Mouse (Mus musculus) left cerebral cortex, adult 9 months (tissue): ENCODE measurements around the gene Kif16b.

Experiments used
- DNase-seq, 2 experiments: peaks; one replicate each; pipeline ENCODE4 v3.0.0; 2022; ENCODE audit warnings: low spot score in 2 of 2

The Kif16b gene

DNA sequence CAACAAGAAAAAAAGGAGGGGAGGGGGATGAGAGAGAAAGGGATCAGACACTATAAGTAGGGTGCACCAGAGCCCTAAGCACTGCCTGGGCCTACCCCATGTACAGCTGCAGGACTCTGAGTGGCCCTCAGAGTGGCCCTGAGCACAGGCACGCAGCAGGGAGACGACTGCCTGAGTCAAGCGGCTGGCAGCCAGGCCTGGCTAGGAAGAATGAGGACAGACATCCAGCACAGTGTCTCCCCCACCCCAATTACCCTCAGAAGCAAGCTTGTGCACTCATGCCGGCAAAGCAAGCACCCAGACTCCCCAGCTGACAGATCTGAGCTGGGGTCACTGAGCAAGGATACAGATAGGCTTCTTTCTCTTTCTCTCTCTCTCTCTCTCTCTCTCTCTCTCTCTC lies 25.4 kb downstream of the Kif16b start:
- DNase-seq, result no peak

DNA sequence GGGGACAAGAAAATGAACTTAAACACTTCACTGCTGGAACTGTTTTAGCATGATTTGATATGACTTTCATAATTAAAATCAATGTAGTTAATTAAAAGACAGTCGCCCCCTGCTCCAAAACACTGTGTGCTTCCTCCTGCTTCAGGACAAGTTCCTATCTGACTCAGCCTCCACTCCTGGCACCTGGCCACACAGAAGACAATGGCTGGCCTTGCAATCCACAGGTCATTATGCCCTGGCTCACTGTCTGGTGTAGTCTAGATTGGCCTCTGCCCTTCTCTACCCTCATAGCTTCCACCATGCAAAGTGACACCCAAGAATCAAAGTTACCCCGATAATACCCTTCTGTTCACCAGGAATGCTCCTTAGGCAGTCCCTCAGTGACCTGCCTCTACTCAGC lies 26.8 kb downstream of the Kif16b start:
- no peak for DNase-seq

DNA sequence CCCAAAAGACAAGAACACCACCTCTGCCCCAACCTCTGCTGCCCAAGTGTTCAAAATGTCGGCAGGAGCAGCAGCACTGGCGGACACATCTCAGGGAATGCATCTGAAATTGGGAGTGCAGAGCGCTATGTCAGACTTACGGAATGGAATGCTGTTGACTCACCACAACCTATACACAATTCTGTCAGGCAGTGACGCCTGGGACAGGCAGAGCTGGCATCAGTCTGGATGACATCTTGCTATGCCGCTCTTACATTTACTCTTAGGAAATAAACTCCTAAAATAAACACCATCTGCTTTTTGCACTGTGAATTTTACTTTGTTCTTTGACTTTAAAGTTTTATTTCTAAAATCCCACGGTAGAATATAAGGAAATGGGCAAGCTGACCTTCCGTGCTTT lies 31.3 kb downstream of the Kif16b start:
- no peak for DNase-seq

DNA sequence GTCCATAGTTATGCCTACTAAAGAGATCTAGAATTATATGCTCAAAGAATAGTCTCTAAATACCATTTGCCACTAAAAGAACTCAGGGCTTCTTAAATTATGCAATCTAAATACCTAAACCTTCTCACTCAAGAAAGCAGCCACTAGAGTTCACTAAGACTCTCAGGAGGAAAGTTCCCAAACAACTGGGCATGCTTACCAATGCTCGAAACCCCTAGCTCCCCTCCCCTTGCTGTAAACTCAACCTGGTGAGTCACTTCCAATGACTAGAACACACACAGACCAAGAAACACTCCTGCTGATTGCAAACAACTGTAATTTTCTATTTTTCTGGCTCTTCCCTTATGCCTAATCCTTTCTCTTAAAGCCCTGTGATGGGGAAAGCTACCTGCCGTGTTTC lies 33.9 kb downstream of the Kif16b start:
- DNase-seq, result no peak

DNA sequence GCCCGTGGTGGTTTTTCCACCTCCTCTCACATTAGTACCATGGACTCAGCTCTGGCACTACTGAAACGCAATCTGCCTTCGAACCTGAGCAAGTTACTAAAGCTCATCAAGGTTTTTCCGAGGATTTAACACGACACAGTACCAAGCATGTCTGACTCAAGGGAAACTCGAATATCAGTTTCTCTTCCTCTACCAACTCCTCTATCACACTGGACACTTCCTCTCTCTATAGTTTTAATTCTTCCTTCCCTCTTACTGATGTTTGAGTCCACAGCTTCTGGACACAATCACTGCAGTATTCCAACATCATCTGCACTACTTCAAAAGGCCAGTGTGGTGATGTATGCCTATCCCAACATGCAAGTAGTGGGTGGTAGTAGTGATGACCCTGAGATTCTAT lies 40.3 kb downstream of the Kif16b start:
- no peak for DNase-seq

DNA sequence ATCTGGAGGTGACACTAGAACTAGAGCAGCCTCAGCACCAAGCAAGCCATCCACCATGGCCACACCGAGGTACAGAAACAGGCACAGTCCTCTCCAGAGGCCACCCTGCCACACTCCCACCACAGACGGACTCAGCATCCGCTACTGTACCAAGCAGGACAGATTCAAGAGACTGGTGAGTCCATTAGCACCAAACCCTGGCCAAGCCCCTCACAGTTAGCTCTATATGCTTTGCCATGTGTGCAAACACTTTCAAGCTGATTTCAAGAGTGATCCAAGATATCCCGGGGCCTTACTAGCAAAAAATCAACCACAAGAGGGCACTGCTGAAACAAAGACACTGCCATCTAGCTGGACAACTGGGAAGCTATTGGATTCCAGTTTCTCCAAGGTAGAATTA lies 41.9 kb downstream of the Kif16b start:
- DNase-seq, result peak in 1 of 2 experiments; percentile 77

DNA sequence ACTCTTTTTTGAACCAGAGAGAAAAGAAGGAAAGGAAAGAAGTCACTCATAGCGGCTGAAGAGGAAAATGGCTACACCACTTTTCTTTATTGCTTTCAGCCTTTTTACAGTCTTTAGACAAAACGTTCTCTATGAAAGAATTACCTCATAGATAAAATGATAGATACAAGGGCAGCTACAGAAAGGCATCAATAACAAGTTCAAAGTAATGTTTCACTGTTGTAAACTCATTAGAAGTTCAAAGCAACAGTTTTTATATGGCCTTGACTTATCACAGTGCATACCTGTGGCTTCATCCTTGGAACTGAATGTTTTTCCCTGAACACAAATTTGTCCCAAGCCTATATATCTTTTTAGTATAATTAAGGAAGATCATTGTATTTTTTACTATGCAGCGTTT lies 62.6 kb downstream of the Kif16b start:
- no peak for DNase-seq

DNA sequence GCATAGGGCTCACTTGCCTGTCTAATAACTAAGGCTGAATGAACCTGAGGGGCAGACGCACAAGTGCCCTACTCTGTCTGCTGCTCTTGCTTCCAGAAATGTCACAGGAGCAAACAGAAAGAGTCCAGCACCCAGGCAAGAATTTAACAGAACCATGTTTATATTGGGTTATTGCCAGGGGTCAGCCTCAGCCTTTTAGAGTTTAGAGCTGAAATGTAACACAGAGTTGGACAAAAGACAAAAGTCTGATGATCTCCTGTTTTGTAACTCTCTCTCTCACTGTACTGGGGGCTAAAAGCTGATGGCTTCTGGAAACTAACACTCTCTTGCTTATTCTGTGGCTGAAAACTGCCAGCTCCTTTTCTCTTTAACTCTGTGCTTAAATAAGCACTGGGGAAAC lies 63.2 kb downstream of the Kif16b start:
- no peak for DNase-seq

DNA sequence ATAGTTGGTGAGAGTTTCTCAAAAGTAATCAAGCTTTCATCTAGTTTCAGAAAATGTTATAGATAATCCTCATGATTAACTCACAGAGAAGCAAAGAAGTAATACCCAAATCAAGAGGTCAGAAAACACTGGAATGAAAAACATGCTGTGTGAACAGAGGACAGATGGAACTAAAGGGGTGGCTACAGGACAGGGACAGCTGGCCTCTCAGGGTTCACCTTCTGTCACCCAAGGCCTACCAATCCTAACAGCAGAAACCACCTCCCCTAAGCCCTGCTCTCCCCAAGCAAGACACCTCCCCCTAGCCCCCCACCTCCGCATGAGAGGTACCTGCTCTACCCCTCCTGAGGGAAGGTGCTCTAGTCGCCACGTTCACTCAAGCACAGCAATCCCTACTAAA lies 66.6 kb downstream of the Kif16b start:
- DNase-seq, result no peak

DNA sequence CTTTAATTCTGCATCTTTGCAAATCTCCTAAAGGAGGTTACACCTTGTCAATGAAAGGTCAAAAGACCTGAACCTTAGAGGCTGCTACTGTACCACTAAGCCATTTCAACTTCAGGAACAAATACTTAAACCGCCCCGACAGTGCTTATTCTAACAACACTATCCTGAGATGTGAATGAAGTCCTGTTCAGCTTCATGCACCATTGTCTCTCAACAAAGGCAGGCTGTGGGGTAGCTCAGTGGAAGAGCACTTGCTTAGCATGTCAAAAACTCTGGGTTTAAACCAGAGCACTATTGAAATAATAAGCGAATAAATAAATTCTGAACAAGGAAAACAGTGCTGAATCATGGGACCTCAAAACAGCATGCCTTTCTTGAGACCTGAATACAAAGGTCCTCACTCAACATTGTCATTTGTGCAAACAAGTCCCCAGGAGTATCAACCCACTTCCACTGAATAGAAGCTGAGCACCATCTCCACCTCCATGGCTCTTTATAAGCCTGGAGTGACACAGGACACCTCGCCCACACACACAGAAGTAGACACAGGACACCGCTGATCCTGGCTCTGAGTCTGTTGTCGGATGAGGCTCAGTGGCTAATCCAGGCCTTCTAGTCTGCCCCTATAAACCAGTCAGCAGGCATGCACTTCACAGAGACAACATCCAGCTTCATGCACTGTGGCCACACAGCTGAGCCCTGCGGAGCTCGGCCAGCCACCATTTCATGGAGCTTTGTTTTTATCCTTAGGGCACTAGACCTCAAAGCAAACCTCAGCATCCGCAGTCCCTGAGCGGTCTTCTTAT lies 68.5 kb downstream of the Kif16b start:
- DNase-seq, result no peak

DNA sequence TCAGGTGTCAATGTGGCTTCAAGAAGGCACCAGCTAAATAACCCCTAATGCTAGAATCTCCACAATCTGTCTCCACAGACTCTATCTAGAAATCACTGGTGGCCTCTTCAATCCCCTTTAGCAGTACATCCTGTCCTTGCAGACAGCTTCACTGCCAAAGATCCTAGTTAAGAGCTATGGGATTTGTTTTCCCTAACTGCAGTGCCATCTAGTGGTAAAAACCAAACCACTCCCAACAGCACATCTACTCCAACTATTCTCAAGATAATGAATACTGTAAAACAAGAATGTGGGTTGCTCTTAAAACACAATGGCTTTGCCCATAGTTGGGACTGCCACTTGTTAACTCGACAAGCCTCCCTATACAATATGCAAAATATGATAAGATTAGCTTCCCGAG lies 88.3 kb downstream of the Kif16b start:
- DNase-seq, result peak; percentile 20 to 77

DNA sequence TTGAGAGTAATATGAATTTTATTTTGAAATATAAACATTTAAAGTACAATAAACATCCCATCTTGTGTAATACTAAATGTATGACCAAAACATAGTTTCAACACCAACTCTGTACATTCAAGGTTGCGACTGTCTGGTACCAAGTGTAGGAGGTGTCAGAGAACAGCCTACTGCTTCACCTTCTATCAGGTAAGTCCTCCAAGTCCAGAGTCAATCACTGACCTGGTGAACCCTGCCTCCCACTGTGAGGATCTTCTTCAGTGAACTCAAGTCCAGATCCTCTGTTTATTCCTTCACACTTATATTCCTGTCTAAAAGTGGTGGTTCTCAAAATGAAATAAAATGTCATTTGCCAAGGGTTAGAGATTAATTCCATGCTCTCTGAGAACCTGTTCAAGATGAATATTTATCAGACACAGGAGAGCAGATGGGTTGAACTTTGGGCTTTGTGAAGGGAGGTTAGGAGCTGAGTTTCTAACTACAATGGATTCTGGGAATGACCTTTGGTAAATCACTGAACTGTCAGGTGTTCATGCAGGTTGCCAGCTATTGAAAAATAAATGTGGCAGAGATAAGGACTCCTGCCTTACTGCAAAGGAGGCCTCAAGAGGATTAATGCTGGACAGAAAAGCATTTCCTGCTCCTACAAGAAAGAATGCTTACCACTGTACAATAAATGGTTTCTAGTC lies 97.4 kb downstream of the Kif16b start:
- DNase-seq, result no peak

DNA sequence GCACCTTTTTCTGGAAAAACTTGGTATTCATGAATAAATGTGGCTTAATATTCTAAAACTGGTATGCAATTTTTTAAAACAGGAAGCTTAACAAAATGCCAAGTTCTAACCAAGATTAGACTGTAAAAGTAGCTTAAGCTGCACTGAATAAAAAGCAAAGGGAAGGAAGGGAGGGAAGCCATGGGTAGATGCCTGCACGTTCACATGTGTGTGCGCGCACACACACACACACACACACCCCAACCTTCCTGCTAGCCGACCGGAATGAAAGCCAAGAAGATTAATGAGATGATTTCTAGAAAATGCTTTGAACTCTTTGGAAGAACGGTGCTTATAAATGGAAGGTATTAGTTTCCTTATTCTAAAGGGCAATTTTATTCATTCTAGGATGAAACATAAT lies 104.0 kb downstream of the Kif16b start:
- no peak for DNase-seq

DNA sequence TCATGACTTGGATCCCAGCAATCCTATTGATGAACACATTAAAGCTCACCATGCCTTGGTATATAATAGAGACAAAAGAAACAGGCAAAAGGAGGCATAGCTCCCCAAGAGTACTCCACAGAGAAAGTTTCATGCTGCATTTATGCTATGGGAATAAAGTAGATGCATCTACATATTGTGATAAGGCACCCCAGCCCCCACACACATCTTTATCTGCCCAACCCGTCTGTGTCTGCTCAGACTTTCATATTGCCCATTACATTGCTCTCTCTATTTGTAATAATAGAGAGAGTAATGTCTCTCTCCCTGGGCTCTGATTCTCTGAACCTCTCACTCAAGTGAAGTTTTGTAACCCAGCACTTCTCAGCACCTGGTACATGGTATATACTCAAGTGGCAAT lies 126.0 kb downstream of the Kif16b start:
- no peak for DNase-seq

DNA sequence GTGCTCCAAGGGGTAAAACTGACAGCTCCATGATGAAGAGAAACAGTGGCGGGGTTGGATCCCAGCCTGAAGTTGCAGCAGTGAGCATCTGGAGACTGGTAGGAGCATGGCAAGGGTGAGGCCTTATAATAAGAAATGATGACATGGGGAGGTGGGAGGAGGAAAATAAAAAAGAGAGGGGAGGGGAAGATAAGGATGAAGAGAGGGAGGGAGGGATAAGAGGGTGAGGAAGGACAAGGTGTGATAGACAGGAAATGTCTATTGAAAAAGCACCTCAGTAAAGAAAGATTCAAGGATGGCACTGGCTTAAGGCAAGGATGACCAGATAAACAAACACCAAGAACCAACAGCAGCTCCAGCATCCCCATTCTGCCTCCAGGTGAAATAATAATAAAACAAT lies 126.6 kb downstream of the Kif16b start:
- no peak for DNase-seq

DNA sequence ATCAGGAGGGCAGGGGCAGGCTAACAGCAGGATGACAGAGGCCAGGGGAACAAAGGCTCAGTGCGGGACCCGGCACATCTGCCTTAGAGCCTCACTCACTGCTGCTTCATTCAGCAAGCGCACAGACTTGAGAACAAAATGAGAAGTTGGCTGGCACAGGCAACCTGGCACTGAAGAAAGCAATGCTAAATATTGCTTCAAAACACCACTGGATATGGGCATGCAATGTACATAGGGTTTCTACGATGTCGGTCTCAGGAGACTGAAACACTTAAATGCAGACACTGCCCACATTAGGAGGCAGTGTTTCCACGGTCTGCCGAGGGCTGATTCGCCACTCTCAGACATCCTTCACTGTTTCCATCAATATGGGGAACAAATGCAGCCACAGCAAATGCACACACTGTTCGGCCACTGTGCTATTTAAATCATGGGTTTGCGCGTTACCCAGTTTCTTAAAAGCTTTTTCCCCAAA lies 131.6 kb downstream of the Kif16b start:
- DNase-seq, result peak in 1 of 2 experiments; percentile 45

DNA sequence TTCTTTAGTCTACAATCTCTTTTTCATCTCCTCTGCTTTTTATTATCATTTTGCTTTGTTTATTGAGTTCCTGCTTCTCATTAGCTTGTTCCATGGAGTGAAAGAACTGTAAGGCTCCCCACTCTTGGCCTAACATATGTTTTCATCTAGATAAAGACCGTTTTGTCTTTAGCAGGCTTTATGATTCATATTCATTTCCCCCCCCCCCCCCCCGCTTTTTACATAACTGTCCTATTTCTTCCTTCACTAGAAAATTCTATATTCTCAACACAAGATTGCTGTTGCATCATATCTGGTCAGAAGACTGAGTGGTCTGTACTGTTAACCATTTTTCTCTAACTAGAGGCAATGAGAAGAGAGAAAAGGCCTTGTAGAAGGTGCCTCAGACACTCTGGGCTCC lies 137.1 kb downstream of the Kif16b start:
- DNase-seq, result no peak

DNA sequence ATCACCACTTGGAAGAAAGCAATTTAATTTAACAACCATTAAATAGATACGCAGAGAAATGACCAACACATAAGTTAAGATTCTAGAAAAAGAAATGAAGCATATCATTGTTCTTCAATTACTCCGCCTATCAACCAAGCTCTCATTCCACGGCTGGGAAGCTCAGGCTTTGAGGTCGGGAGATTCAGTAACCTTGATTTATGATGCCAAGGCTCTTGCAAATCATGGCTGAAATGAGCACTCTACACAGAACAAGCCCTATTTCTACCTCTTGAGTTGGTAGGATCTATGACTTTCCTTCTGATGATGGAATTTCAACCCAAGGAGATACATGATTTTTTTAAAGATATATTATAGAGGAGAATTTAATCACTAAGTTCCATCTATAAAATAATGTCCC lies 140.5 kb downstream of the Kif16b start:
- DNase-seq, result no peak

DNA sequence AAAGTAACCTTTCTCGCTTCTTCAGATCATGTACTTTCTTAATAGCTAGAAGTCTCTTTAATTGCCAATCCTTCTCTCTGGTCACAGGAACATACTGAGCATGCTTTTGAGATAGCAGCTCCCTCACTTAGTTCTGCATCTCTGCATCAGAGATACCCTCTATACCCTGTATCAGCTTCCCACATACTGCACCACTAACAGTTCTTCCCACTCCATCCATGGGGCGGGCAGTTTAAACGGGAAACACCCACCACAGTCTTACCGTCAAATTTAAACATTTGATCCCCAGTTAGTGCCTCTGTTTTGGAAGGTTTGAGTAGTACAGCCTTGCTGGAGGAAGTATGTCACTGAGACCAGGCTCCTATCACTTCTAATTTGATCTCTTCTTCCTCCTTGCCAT lies 142.1 kb downstream of the Kif16b start:
- no peak for DNase-seq

DNA sequence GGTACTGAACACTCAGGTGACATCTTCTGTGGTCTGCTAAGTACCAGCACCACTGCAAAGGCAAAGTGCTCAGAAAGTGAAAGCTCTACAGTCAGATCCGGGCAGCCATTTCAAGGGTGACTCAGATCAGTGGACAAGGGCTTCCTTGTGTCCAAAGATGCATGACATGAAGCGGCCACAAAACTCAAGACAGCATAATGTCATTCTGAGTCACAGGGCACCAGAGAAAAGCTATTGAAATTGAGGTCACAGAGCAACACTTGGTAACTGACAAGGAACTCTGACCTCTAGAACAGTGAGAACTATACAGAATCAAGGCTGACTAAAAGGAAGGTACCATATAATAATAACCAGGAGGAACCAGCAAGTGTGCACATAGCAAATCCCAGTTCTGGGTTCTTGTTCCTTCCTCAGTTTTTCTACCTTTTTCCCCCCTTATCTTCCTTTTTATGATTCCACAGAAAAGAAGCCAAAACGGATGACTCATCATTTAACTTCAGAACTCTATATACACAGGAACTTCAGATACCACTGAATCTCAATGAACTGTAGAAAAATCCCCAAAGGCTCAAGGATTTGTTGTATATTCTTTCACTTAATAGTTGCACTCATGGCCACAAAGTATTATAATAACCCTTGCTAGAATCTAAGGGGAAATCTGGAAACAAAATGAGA lies 143.1 kb downstream of the Kif16b start:
- no peak for DNase-seq

DNA sequence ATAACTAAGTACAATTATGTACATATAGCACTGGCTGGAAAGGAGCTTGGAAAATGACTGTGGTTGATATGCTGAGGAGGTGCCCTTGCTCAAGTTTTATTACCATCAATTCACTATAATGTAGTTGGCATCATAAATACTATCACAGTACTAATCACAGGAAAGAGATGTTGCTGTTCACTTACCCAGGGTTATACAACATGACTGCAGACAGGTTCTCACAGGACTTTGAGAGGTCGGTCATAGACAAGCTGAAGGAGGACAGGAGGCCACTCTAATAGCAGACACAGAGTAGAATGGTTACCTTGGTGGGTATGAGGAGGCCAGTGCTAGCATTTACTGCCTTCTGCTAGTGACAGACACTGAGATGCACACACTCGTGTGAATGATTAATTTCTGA lies 162.0 kb downstream of the Kif16b start:
- DNase-seq, result no peak

DNA sequence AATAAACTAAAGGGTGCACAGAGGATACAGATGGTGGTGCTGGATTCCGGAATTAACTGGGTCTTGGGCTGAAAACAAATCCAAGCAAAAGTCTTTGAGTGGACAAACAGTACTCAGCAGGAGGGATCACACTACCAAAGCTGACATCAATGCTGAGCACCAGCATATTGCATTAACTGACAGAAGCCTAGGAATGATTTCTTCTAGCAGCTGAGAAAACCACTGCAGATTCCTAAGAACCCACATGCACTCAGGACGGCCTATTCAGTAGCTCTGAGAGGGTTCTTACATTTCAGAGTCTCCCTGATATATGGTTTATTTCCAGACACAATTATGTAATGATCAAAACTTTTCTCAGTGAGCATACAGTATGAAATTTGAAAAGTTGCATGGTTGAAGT lies 162.8 kb downstream of the Kif16b start:
- DNase-seq, result no peak

DNA sequence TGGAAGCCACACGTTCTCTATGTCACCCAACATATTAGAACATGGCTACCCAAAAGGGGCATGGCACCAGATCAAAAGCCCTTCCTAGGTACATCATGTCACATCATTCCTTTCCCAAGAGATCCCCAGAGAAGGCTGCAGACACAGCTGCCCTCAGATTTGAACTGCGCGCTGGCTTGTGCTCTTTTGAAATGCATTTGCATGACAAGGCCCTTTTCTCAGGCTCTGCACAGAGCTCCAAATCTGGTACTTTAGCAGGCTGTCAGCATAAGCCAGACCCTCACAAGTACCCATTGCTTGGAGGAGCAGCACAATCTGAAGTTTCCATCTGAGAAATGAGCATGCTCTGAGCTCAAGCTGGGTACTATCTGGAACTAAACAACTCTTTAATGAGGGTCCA lies 165.6 kb downstream of the Kif16b start:
- DNase-seq, result no peak
